Mouse (Mus musculus) intestine, embryonic 15.5 days (tissue): ENCODE measurements at regions not wholly inside any gene's neighbourhood (a gene's known extent, or its start where the extent isn't known, plus 50 kb on each side); places are given as distances from the start of the nearest gene placed in this dataset.

Experiments
- ATAC-seq: fragments of 200-750 bp; cut with Nextera tagmentation; 2 replicates; pipeline ENCODE4 v1.8.0; 2017; ENCODE audit warnings: moderate TSS enrichment, moderate library complexity
- H3K27ac ChIP-seq: fragments of 300-500 bp; sonication (generic); 2 replicates; pipeline ENCODE4 v1.5.1; 2015; ENCODE audit warnings: mild to moderate bottlenecking, inconsistent platforms
- H3K27me3 ChIP-seq: fragments of 300-500 bp; sonication (generic); replicated peaks from 2 replicates; pipeline ENCODE4 v1.6.1; 2015; ENCODE audit warnings: inconsistent platforms
- H3K36me3 ChIP-seq: fragments of 300-500 bp; sonication (generic); 2 replicates; pipeline ENCODE4 v1.6.1; 2015; ENCODE audit warnings: inconsistent platforms
- H3K4me1 ChIP-seq: fragments of 300-500 bp; sonication (generic); replicated peaks from 2 replicates; pipeline ENCODE4 v1.6.1; 2015; ENCODE audit warnings: inconsistent platforms
- H3K4me2 ChIP-seq: fragments of 300-500 bp; sonication (generic); replicated peaks from 2 replicates; pipeline ENCODE4 v1.6.1; 2015; ENCODE audit warnings: mild to moderate bottlenecking, inconsistent platforms
- H3K4me3 ChIP-seq: fragments of 300-500 bp; sonication (generic); replicated peaks from 2 replicates; pipeline ENCODE4 v1.5.1; 2015; ENCODE audit warnings: inconsistent platforms
- H3K9ac ChIP-seq: fragments of 300-500 bp; sonication (generic); 2 replicates; pipeline ENCODE4 v1.6.1; 2015; ENCODE audit warnings: inconsistent platforms
- H3K9me3 ChIP-seq: fragments of 300-500 bp; sonication (generic); 2 replicates; pipeline ENCODE4 v1.6.1; 2016; ENCODE audit warnings: inconsistent platforms
- WGBS: fragments of 180-500 bp; shearing (Covaris S2); methylation state at CpG from one replicate; pipeline ENCODE4 v1.1.7; 2015; 5-methylcytosine and 5-hydroxymethylcytosine counted together

DNA sequence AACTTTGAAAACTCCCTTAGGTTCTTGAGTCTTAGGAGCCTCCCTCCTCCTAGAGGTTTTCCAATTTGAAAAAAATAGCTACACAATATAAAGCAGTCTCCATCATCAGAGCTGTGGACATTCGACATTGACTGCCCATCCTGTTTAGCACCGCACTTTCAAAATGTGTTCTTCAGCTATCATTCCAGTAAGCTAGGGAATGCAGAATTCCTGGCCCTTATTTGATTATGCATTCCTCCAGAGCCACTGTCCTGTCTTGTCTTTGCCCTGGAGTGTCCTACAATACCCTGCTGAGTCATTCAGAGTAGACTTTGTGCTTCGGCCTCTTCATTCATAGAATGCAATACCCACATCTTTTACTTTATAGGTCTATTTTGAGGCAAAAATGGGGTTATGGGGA lies 267.0 kb upstream of the Hnrnpa3 start:
- H3K4me1 ChIP-seq: no peaks in the 10 kb centered on the region
- no peak overlapping the region for H3K4me2 ChIP-seq
- no peak overlapping the region for H3K9ac ChIP-seq
- no peak overlapping the region for H3K27ac ChIP-seq
- 90% methylated on average over 3 of the region's 3 CpGs for WGBS
- H3K4me3 ChIP-seq: no peak overlapping the region
- H3K36me3 ChIP-seq: no peaks in the 10 kb centered on the region
- H3K9me3 ChIP-seq: no peaks in the 10 kb centered on the region
- H3K27me3 ChIP-seq: no peaks in the 10 kb centered on the region
- ATAC-seq: no peak

DNA sequence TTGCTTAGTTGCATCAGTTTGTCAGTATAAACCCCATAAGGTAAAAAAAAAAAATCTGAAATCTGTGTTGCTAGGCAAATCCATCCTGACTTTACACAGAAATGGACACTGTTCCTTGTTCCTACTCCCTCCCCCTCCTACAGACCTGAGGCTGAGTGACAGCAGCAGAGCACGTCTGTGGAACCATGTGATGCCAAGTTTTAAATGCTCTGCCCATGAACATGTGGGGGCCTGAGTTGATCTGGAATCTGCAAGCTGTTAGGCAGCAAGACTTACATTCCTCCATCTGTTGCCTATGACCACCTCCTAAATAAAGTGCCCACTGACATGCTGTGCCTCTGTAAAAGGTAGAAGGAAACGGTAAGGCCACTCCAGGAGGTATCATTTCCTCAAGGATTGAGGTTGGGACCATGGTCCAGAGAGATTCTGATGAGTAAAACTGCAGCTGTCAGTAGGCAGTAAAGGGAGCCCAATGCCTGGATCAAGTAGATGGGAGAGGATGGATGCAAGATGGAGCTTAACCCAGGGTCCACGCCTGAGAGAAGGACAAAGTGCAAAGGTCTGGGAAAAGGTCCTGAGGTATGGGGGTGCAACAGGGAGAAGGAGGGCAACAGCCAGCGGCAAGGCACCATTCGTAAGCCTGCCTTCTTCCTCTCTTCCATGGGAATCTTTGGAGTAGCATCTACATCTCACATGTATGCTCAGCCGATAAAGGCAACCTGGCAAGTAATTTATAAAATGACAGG lies 264.0 kb upstream of the Hnrnpa3 start:
- WGBS: 79% methylated on average over 6 of the region's 6 CpGs
- Histone ChIP-seq H3K4me3 (no peak overlapping the region), H3K4me1 (no peaks in the 10 kb centered on the region), H3K4me2 (no peak overlapping the region), H3K27ac (no peak overlapping the region), H3K9me3 (no peaks in the 10 kb centered on the region), H3K36me3 (no peaks in the 10 kb centered on the region), H3K9ac (no peak overlapping the region), H3K27me3 (no peaks in the 10 kb centered on the region)
- no peak for ATAC-seq

DNA sequence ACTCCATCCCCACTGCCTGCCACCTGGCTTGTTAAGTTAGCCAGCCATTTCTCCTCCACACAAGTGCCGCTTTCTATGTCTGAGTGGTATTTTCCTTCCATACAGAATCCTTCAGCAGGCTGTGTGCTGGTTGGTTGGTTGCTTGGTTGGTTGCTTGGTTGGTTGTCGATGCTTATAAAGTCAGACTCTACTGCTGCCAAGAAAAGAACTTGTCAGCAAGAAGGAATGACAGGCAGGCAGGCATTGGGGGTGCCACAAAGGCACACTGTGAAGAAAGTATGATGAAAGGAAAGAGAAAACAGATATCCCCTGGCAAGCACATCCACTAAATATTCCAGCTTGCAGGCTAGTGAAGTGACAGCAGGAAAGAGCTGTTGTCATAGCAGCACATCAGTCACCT lies 263.0 kb upstream of the Hnrnpa3 start:
- H3K9ac ChIP-seq: no peak overlapping the region
- H3K4me1 ChIP-seq: no peaks in the 10 kb centered on the region
- no peaks in the 10 kb centered on the region for H3K36me3 ChIP-seq
- no peak overlapping the region for H3K4me3 ChIP-seq
- no peaks in the 10 kb centered on the region for H3K9me3 ChIP-seq
- no peak overlapping the region for H3K27ac ChIP-seq
- no peak for ATAC-seq
- no peaks in the 10 kb centered on the region for H3K27me3 ChIP-seq
- H3K4me2 ChIP-seq: no peak overlapping the region
- 72% methylated on average over 2 of the region's 2 CpGs for WGBS

DNA sequence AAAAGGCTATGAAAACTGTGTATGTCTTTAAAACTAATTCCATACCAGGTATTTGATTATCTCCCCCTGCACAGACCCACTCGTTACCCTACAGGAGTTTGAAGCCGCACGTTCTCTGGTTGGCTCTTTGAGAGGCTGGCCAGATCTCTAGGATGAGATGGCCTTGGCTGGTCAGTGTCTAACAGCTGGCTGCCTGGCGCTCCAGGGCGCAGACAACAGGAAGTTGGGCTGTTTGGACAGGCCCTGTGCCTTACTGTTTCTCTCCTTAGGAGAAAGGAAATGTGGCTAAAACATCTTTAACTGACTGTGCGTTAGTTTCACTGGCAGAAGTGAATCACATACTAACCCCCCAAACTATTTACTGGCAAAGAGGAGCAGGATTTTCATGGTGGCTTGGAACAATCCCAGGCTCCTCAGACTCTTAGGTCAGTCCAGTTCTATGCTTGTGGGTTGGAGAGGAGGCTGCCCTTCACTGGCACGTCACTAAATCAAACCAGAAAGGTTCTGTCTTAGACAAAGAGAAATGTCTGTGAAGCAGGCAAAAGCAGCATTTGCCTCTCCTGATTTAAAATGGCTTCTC lies 258.7 kb upstream of the Hnrnpa3 start:
- Histone ChIP-seq H3K4me2 (no peak overlapping the region), H3K4me1 (no peaks in the 10 kb centered on the region), H3K9ac (no peak overlapping the region), H3K27ac (no peak overlapping the region), H3K27me3 (no peaks in the 10 kb centered on the region), H3K4me3 (no peak overlapping the region), H3K36me3 (no peaks in the 10 kb centered on the region), H3K9me3 (no peaks in the 10 kb centered on the region)
- 61% methylated on average over 7 of the region's 7 CpGs for WGBS
- ATAC-seq: no peak

DNA sequence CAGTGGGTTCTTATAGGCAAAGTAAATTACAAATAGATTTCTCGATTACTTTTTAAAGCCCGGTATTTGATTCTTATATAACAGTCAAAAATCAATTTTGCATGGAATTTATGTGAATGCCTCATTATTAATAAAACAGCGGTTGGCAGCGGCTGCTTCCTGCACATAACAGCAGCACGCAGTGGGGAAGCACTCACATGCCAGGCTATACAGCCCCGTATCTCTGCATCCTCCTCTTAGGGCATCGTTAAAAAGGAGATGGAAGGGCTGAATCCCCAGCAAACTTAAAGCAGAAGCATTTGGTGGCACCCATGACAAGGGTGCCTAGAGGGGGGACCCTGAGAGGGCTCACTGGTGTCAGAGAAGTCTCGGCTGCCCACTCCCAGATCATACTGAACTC lies 255.3 kb upstream of the Hnrnpa3 start:
- no peak overlapping the region for H3K4me2 ChIP-seq
- H3K4me3 ChIP-seq: no peak overlapping the region
- no peaks in the 10 kb centered on the region for H3K27me3 ChIP-seq
- no peak overlapping the region for H3K9ac ChIP-seq
- no peaks in the 10 kb centered on the region for H3K9me3 ChIP-seq
- H3K36me3 ChIP-seq: no peaks in the 10 kb centered on the region
- WGBS: 79% methylated on average over 8 of the region's 8 CpGs
- no peak for ATAC-seq
- H3K4me1 ChIP-seq: no peaks in the 10 kb centered on the region
- H3K27ac ChIP-seq: no peak overlapping the region

DNA sequence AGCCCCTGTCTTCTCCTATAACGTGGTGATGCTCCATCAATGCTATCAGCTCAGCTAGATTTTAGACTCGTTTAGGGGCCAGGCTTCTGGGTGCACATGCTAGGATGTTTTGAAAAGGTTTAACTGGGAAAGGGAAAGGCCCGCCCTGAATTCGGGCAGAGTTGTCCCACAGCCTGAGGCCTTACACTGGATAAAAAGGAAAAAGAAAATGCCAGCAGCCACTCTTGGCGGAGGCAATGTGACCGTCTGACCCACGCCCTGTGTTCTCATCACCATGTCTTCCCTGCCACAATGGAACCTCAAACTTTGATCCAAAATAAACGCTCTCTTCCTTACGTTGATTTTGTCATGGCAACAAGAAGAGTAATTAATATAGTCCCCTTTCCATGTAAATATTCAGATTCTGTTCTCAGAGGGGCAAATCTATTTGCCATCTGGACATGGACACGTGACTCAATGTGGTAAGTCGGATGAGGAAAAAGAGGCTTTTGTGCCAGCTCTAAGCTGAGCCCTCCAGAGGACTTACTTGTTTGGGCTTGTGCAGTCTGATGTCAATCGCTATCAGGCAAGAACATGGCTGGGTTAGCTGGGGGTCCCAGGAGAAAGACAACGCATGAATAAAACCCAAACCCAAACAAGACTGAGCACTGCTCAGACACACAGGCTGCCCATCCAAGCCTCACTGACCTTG lies 253.4 kb upstream of the Hnrnpa3 start:
- Histone ChIP-seq H3K9me3 (no peaks in the 10 kb centered on the region), H3K9ac (no peak overlapping the region), H3K4me1 (no peaks in the 10 kb centered on the region), H3K27me3 (no peaks in the 10 kb centered on the region), H3K27ac (no peak overlapping the region), H3K4me3 (no peak overlapping the region), H3K36me3 (no peaks in the 10 kb centered on the region), H3K4me2 (no peak overlapping the region)
- no peak for ATAC-seq
- WGBS: 80% methylated on average over 13 of the region's 13 CpGs

GRCm38 (mm10) chr2:75406721-75407455 lies 252.2 kb upstream of the Hnrnpa3 start:
- no peaks in the 10 kb centered on the region for H3K4me1 ChIP-seq
- no peak overlapping the region for H3K4me3 ChIP-seq
- no peak overlapping the region for H3K4me2 ChIP-seq
- H3K27me3 ChIP-seq: no peaks in the 10 kb centered on the region
- no peak for ATAC-seq
- H3K27ac ChIP-seq: no peak overlapping the region
- 71% methylated on average over 6 of the region's 6 CpGs for WGBS
- no peak overlapping the region for H3K9ac ChIP-seq
- H3K9me3 ChIP-seq: no peaks in the 10 kb centered on the region
- no peaks in the 10 kb centered on the region for H3K36me3 ChIP-seq

DNA sequence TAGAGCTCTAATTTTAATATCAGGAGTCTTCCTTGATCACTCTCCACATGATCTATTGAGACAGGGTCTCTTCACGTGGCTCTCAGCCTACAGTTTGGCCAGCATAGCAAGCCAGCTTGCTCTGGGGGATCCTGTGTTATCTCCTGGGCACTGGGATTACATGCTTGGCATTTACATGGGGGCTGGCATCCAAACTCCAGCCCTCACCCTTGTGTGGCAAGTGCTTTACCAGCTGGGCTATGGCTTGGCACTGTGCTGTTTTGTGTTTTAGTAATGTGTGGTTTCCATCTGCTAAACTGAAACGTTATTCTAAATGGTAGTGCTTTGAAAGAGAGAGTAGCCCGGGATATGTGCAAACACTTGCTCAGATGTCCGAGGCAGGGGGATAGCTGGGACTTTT lies 251.5 kb upstream of the Hnrnpa3 start:
- WGBS: 68% methylated on average over 4 of the region's 4 CpGs
- H3K9me3 ChIP-seq: no peaks in the 10 kb centered on the region
- no peaks in the 10 kb centered on the region for H3K36me3 ChIP-seq
- no peaks in the 10 kb centered on the region for H3K4me1 ChIP-seq
- no peaks in the 10 kb centered on the region for H3K27me3 ChIP-seq
- no peak for ATAC-seq
- no peak overlapping the region for H3K4me2 ChIP-seq
- H3K9ac ChIP-seq: no peak overlapping the region
- no peak overlapping the region for H3K4me3 ChIP-seq
- no peak overlapping the region for H3K27ac ChIP-seq

DNA sequence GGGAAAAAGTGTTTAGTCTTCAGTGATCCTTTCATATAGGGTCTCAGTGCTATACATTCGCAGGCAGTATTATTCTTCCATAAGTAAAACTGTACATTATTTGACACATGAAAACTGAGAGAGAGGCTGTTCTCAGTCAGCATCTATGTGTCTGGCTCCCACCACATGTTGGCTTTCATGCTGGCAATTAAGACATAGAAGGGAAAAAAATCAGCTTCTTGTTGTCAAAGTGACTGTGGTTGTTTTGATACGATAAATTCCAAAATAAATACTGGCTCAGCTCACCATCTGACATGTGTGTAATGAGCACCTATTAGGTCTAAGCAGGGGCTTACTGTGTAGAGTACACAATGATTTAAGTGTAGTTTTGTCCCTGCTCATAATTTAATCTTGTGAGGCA lies 251.0 kb upstream of the Hnrnpa3 start:
- H3K4me1 ChIP-seq: no peaks in the 10 kb centered on the region
- 93% methylated on average over 2 of the region's 2 CpGs for WGBS
- H3K9me3 ChIP-seq: no peaks in the 10 kb centered on the region
- H3K27ac ChIP-seq: no peak overlapping the region
- H3K4me3 ChIP-seq: no peak overlapping the region
- H3K36me3 ChIP-seq: no peaks in the 10 kb centered on the region
- H3K9ac ChIP-seq: no peak overlapping the region
- ATAC-seq: no peak
- no peak overlapping the region for H3K4me2 ChIP-seq
- no peaks in the 10 kb centered on the region for H3K27me3 ChIP-seq

DNA sequence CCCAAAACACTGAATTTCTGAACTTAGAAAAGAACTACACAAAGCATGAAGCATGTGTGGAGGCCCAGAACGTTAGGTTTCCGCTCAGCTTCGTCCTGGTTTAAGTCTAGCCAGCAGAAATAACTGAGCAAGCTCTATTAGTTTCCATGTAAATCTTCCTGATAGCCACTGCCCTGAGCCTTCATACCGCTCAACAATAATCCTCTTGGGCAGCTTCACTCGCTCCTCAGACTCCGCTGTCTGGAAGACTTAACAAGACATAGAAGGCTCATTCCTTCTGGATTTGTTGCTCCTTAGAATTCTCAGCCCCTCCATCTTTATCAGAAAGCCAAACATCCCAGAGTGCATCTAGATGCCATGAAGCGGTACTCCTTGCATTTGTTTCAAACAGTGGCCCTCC lies 249.3 kb upstream of the Hnrnpa3 start:
- H3K9ac ChIP-seq: no peak overlapping the region
- H3K4me1 ChIP-seq: no peaks in the 10 kb centered on the region
- WGBS: 84% methylated on average over 7 of the region's 7 CpGs
- H3K36me3 ChIP-seq: no peaks in the 10 kb centered on the region
- H3K27ac ChIP-seq: no peak overlapping the region
- no peak overlapping the region for H3K4me3 ChIP-seq
- no peaks in the 10 kb centered on the region for H3K27me3 ChIP-seq
- no peak overlapping the region for H3K4me2 ChIP-seq
- no peaks in the 10 kb centered on the region for H3K9me3 ChIP-seq
- no peak for ATAC-seq

- Histone ChIP-seq H3K4me3 (no peak overlapping the region), H3K9me3 (no peaks in the 10 kb centered on the region), H3K36me3 (no peaks in the 10 kb centered on the region), H3K4me2 (no peak overlapping the region), H3K4me1 (no peaks in the 10 kb centered on the region), H3K27me3 (no peaks in the 10 kb centered on the region), H3K27ac (no peak overlapping the region), H3K9ac (no peak overlapping the region)
- 96% methylated on average over 5 of the region's 5 CpGs for WGBS
- ATAC-seq: no peak
These were observed 246.3 kb upstream of the Hnrnpa3 start for GRCm38 (mm10) chr2:75412735-75413134.

DNA sequence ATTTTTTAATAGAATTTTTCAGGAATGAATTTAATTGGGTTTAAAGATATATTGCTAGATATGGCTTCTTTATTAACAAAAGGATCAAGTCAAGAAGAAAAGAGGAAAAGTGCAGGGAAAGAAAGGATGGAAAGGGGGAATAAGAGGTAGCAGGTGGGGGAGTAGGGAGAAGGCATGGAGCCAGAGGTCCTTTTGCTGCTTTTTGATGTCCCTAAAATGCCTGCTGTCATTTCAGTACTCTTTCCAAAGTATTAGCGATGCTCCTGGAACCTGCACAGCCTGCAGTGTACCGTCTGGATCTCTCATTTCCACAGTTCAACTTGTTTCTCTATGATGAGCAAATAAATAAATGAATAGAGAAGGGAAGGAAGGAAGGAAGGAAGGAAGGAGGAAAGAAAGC lies 240.4 kb upstream of the Hnrnpa3 start:
- H3K27me3 ChIP-seq: no peaks in the 10 kb centered on the region
- H3K27ac ChIP-seq: no peak overlapping the region
- H3K4me2 ChIP-seq: no peak overlapping the region
- no peaks in the 10 kb centered on the region for H3K36me3 ChIP-seq
- ATAC-seq: no peak
- no peaks in the 10 kb centered on the region for H3K4me1 ChIP-seq
- H3K4me3 ChIP-seq: no peak overlapping the region
- H3K9ac ChIP-seq: no peak overlapping the region
- H3K9me3 ChIP-seq: no peaks in the 10 kb centered on the region
- WGBS: 77% methylated on average over 2 of the region's 2 CpGs
